Mouse (Mus musculus): ENCODE results near the gene Sox12. TPM values are rescaled to one million over a fixed set of nuclear protein-coding genes. Genes with fewer than 3 reads are reported as not detected.
"Not testable (repeated sequence)": the region's sequence is repeated elsewhere in the genome, so short reads cannot be mapped to it uniquely, and the experiment has no call there.

The Sox12 gene
- polyA plus RNA-seq, 1 experiment from 2014 or later, result 21.9 TPM

- not testable (repeated sequence) for DNase-seq; H3K9ac ChIP-seq (replicated peaks; ENCODE audit: low read length); ATAC-seq (ENCODE audit: low FRiP score, low TSS enrichment); H3K4me1 ChIP-seq (ENCODE audit: control insufficient read depth, insufficient read depth, low read length); H3K36me3 ChIP-seq (ENCODE audit: control insufficient read depth, insufficient read depth, low read length); H3K4me3 ChIP-seq (replicated peaks; ENCODE audit: low read depth, low read length); H3K27me3 ChIP-seq (ENCODE audit: control insufficient read depth, insufficient read depth, low read length); H3K9me3 ChIP-seq (ENCODE audit: control insufficient read depth, low read length); H3K4me2 ChIP-seq (ENCODE audit: low read length); H3K27ac ChIP-seq (replicated peaks; ENCODE audit: low read depth, low read length)
- WGBS, result 83% methylated on average over 5 of the region's 5 CpGs
These were observed 38.9 kb downstream of the Sox12 start for GRCm38 (mm10) chr2:152358977-152359376.

GRCm38 (mm10) chr2:152357254-152357653 is 40.6 kb downstream of the Sox12 start:
- ATAC-seq (ENCODE audit: low FRiP score, low TSS enrichment) (no peak), DNase-seq (no peak)
- no peak overlapping the region for H3K27ac ChIP-seq (replicated peaks; ENCODE audit: low read depth, low read length)
- 85% methylated on average over 3 of the region's 3 CpGs for WGBS
- no peak overlapping the region for H3K9ac ChIP-seq (replicated peaks; ENCODE audit: low read length)
- no peaks in the 10 kb centered on the region for H3K36me3 ChIP-seq (ENCODE audit: control insufficient read depth, insufficient read depth, low read length)
- H3K27me3 ChIP-seq (ENCODE audit: control insufficient read depth, insufficient read depth, low read length), result no peaks in the 10 kb centered on the region
- H3K9me3 ChIP-seq (ENCODE audit: control insufficient read depth, low read length), result no peaks in the 10 kb centered on the region
- H3K4me3 ChIP-seq (replicated peaks; ENCODE audit: low read depth, low read length), result no peak overlapping the region
- no peak overlapping the region for H3K4me2 ChIP-seq (ENCODE audit: low read length)
- H3K4me1 ChIP-seq (ENCODE audit: control insufficient read depth, insufficient read depth, low read length), result no peaks in the 10 kb centered on the region

GRCm38 (mm10) chr2:152349842-152350540 is 47.9 kb downstream of the Sox12 start:
- H3K27ac ChIP-seq (replicated peaks; ENCODE audit: low read depth, low read length), result no peak overlapping the region
- WGBS, result 88% methylated on average over 8 of the region's 8 CpGs

GRCm38 (mm10) chr2:152349205-152349604 is 48.7 kb downstream of the Sox12 start:
- Histone ChIP-seq H3K9me3 (ENCODE audit: control insufficient read depth, low read length) (no peaks in the 10 kb centered on the region), H3K27ac (replicated peaks; ENCODE audit: low read depth, low read length) (no peak overlapping the region), H3K36me3 (ENCODE audit: control insufficient read depth, insufficient read depth, low read length) (no peaks in the 10 kb centered on the region), H3K4me1 (ENCODE audit: control insufficient read depth, insufficient read depth, low read length) (peaks cover 1% of the 10 kb centered on the region; the same call in 1 of the 2 replicates), H3K4me2 (ENCODE audit: low read length) (no peak overlapping the region), H3K9ac (replicated peaks; ENCODE audit: low read length) (no peak overlapping the region), H3K27me3 (ENCODE audit: control insufficient read depth, insufficient read depth, low read length) (0 out of 2 replicates have a peak, but pooled peaks cover 3% of the 10 kb centered on the region), H3K4me3 (replicated peaks; ENCODE audit: low read depth, low read length) (no peak overlapping the region)
- DNase-seq (no peak), ATAC-seq (ENCODE audit: low FRiP score, low TSS enrichment) (no peak)
- 80% methylated on average over 6 of the region's 6 CpGs for WGBS

More at GRCm38 (mm10) chr2:152349842-152350540, 47.9 kb downstream of the Sox12 start:
- no peaks in the 10 kb centered on the region for H3K4me1 ChIP-seq (ENCODE audit: control insufficient read depth, insufficient read depth, low read length)
- no peak overlapping the region for H3K4me3 ChIP-seq (replicated peaks; ENCODE audit: low read depth, low read length)
- H3K9me3 ChIP-seq (ENCODE audit: control insufficient read depth, low read length), result no peaks in the 10 kb centered on the region
- ATAC-seq (ENCODE audit: low FRiP score, low TSS enrichment), result no peak
- H3K4me2 ChIP-seq (ENCODE audit: low read length), result no peak overlapping the region
- 0 out of 2 replicates have a peak, but pooled peaks cover 3% of the 10 kb centered on the region for H3K27me3 ChIP-seq (ENCODE audit: control insufficient read depth, insufficient read depth, low read length)
- no peak overlapping the region for H3K9ac ChIP-seq (replicated peaks; ENCODE audit: low read length)
- DNase-seq, result no peak
- H3K36me3 ChIP-seq (ENCODE audit: control insufficient read depth, insufficient read depth, low read length), result no peaks in the 10 kb centered on the region

GRCm38 (mm10) chr2:152347722-152348121 is 50.1 kb downstream of the Sox12 start:
- no peak overlapping the region for H3K4me3 ChIP-seq (replicated peaks; ENCODE audit: low read depth, low read length)
- peaks cover 5% of the 10 kb centered on the region; the same call in 1 of the 2 replicates for H3K4me1 ChIP-seq (ENCODE audit: control insufficient read depth, insufficient read depth, low read length)
- no peak overlapping the region for H3K4me2 ChIP-seq (ENCODE audit: low read length)
- WGBS, result 81% methylated on average over 2 of the region's 2 CpGs
- no peak overlapping the region for H3K9ac ChIP-seq (replicated peaks; ENCODE audit: low read length)
- no peak for ATAC-seq (ENCODE audit: low FRiP score, low TSS enrichment)
- no peaks in the 10 kb centered on the region for H3K9me3 ChIP-seq (ENCODE audit: control insufficient read depth, low read length)
- no peak overlapping the region for H3K27ac ChIP-seq (replicated peaks; ENCODE audit: low read depth, low read length)
- DNase-seq, result no peak
- 0 out of 2 replicates have a peak, but pooled peaks cover 3% of the 10 kb centered on the region for H3K27me3 ChIP-seq (ENCODE audit: control insufficient read depth, insufficient read depth, low read length)
- H3K36me3 ChIP-seq (ENCODE audit: control insufficient read depth, insufficient read depth, low read length), result no peaks in the 10 kb centered on the region

- no peaks in the 10 kb centered on the region for H3K9me3 ChIP-seq (ENCODE audit: control insufficient read depth, low read length)
- WGBS, result 45% methylated on average over 9 of the region's 9 CpGs
- H3K4me3 ChIP-seq (replicated peaks; ENCODE audit: low read depth, low read length), result no peak overlapping the region
- H3K27ac ChIP-seq (replicated peaks; ENCODE audit: low read depth, low read length), result no peak overlapping the region
- ATAC-seq (ENCODE audit: low FRiP score, low TSS enrichment) (no peak), DNase-seq (no peak)
- no peak overlapping the region for H3K9ac ChIP-seq (replicated peaks; ENCODE audit: low read length)
- H3K4me1 ChIP-seq (ENCODE audit: control insufficient read depth, insufficient read depth, low read length), result peaks cover 5% of the 10 kb centered on the region; the same call in 1 of the 2 replicates
- H3K27me3 ChIP-seq (ENCODE audit: control insufficient read depth, insufficient read depth, low read length), result 0 out of 2 replicates have a peak, but pooled peaks cover 3% of the 10 kb centered on the region
- H3K36me3 ChIP-seq (ENCODE audit: control insufficient read depth, insufficient read depth, low read length), result no peaks in the 10 kb centered on the region
- no peak overlapping the region for H3K4me2 ChIP-seq (ENCODE audit: low read length)
These were observed 50.9 kb downstream of the Sox12 start for GRCm38 (mm10) chr2:152346776-152347465.

GRCm38 (mm10) chr2:152345393-152345792 is 52.5 kb downstream of the Sox12 start:
- Histone ChIP-seq H3K4me2 (ENCODE audit: low read length) (no peak overlapping the region), H3K4me3 (replicated peaks; ENCODE audit: low read depth, low read length) (no peak overlapping the region), H3K36me3 (ENCODE audit: control insufficient read depth, insufficient read depth, low read length) (no peaks in the 10 kb centered on the region), H3K27me3 (ENCODE audit: control insufficient read depth, insufficient read depth, low read length) (0 out of 2 replicates have a peak, but pooled peaks cover 3% of the 10 kb centered on the region), H3K9ac (replicated peaks; ENCODE audit: low read length) (no peak overlapping the region), H3K4me1 (ENCODE audit: control insufficient read depth, insufficient read depth, low read length) (peaks cover 5% of the 10 kb centered on the region; the same call in 1 of the 2 replicates), H3K9me3 (ENCODE audit: control insufficient read depth, low read length) (no peaks in the 10 kb centered on the region), H3K27ac (replicated peaks; ENCODE audit: low read depth, low read length) (no peak overlapping the region)
- no peak for ATAC-seq (ENCODE audit: low FRiP score, low TSS enrichment)
- 68% methylated on average over 6 of the region's 6 CpGs for WGBS
- no peak for DNase-seq

GRCm38 (mm10) chr2:152344909-152345308 is 53.0 kb downstream of the Sox12 start:
- no peak for DNase-seq
- no peak for ATAC-seq (ENCODE audit: low FRiP score, low TSS enrichment)
- H3K9ac ChIP-seq (replicated peaks; ENCODE audit: low read length), result no peak overlapping the region
- no peaks in the 10 kb centered on the region for H3K9me3 ChIP-seq (ENCODE audit: control insufficient read depth, low read length)
- H3K36me3 ChIP-seq (ENCODE audit: control insufficient read depth, insufficient read depth, low read length), result no peaks in the 10 kb centered on the region
- H3K4me3 ChIP-seq (replicated peaks; ENCODE audit: low read depth, low read length), result no peak overlapping the region
- H3K4me2 ChIP-seq (ENCODE audit: low read length), result no peak overlapping the region
- H3K4me1 ChIP-seq (ENCODE audit: control insufficient read depth, insufficient read depth, low read length), result peaks cover 5% of the 10 kb centered on the region; the same call in 1 of the 2 replicates
- 66% methylated on average over 5 of the region's 5 CpGs for WGBS
- H3K27me3 ChIP-seq (ENCODE audit: control insufficient read depth, insufficient read depth, low read length), result 0 out of 2 replicates have a peak, but pooled peaks cover 3% of the 10 kb centered on the region
- H3K27ac ChIP-seq (replicated peaks; ENCODE audit: low read depth, low read length), result no peak overlapping the region

All from midbrain, embryonic 14.5 days (tissue).